Mouse (Mus musculus) naive thymus-derived CD4-positive, alpha-beta T cell, adult 2 months (primary cell): ENCODE measurements around the gene Oaz3.
A peak's percentile ranks its signal among the peaks of the same experiment; 100 is the strongest.

Experiments used
- DNase-seq: peaks from one replicate; pipeline ENCODE4 v3.0.0-alpha.2; 2011; ENCODE audit warnings: low read depth

The Oaz3 gene

DNA sequence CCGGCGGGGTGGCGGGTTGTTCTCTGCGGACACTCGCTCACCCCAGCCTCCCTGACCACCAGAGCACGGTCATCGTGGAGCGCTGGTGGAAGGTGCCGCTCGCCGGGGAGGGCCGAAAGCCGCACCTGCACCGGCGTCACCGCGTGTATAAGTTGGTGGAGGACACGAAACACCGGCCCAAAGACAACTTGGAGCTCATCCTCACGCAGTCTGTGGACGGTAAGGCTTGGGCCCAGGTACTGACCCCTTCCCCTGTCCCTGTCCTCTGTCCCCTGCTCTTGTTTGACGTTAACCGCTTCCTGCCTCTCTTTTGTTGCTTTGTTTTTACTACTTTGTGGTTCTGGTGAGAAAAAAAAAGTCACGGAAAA is at the start of gene Oaz3:
Gene Oaz3 (minus strand): TSS at position 319 of the 368 bp plus-strand sequence.
- DNase-seq: peak; percentile 69

DNA sequence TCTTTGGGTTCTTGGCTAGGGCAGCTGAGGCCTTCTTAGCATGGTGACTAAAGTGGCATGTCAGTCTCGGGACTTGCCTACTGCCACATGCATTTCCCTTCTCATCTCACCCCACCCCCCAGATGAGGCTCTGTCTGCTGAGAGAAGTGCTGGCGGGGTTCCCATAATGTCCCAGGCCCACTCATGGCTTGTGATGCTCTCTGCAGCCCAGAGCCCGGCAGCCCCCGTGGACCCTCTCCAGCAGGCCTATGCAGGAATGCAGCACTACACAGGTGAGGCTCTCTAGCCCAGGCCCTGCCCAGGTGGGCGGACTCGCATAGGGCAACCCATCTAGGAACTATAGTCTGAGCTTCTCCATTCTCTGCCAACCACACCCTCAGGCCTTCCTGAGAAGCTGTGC is 43.9 kb upstream of the Oaz3 start:
- no peak for DNase-seq

DNA sequence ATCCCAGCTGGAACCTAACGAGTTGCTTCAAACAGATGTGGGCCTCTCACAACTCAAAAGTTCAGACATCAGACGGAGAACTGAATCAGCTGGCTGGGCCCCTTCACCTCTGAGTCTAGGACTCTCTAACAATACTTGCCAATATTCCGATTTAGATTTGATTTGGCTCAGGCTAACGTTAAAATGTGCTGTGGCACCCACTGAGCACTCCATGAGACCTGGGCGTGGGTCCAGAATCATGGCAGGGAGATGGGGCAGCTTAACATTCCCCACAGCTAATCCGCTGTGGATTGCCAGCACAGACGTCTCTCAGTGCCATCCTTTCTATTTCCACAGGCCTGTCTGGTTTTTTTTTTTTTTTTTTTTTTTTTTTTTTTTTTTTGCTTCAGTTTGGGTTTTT is 42.2 kb upstream of the Oaz3 start:
- no peak for DNase-seq

DNA sequence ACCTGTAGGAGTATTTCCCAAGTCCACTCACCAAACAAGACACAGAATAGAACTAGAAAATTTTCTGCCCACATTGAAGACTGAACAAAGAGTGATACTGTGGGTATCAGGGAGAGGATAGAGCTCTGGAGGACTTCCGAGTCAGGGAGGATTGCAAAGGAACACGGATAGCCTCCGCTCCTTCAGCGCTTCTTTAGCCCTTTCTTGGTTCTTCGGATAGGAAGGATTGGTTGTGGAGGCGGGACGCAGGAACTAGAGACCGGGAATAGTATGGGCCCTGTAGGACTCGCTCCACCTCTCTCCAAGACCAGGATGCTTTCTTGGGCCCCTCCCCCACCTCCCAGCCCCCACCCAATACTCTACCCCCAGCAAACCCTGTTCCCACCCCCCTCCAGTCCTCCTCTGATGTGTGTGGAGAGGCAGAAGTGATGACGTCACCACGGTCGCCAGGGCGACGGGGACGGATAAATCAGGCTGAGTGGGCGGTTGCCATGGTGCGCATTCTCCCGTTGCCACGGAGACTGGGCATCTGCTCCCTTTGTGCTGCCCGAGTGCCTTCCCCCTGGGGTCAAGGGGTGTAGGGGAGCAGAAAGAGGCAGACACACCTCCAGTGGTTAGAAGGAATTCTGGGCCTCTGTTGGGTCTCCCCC is 40.2 kb upstream of the Oaz3 start:
- DNase-seq: no peak

DNA sequence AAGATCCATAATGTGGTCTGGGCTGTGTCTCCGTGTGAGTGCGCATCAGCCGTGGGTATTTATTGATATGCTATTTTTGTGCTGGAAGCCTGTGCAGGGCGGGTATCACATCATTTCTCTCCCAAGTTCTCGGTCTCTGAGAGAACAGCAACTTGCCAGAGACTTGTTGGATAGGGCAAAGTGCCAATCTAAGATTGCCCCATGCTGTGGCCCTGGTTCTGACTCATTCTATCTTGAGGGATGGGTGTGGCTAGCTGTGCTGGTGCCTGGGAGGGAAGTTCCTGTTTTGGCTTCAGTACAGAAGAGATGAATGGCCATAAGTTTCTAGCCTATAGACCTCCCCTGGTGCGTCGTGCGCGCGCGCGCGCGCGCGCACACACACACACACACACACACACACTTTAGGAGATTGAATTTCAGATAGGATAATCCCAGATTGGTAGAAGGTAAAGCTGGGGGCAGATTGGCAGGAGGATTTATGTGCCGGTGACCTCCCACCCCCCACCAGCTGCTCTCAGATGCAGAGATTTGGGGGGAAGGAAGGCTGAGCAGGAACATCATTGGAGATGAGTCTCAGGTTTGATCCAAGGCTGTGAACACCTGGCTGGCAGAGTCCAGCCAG is 39.2 kb upstream of the Oaz3 start:
- DNase-seq: no peak

DNA sequence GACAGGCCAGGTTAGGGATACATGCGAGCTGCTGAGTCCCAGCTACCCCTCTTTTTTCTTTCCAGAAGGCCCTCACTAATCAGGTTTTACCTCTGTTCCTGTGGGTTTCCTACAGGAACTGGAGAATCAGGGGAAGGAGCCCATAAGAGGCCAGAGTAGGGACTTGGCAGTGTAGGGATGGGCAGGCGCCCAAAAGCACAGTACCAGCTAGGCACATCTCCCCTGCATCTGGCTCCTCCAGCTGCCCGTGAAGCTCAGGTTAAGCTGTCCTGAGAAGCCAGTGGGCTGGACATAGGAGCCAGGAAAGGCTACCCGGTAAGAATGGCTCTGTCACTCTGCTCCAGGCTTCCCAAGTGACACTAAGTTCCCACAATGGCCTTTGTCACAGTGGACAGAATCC is 37.7 kb upstream of the Oaz3 start:
- DNase-seq: no peak

DNA sequence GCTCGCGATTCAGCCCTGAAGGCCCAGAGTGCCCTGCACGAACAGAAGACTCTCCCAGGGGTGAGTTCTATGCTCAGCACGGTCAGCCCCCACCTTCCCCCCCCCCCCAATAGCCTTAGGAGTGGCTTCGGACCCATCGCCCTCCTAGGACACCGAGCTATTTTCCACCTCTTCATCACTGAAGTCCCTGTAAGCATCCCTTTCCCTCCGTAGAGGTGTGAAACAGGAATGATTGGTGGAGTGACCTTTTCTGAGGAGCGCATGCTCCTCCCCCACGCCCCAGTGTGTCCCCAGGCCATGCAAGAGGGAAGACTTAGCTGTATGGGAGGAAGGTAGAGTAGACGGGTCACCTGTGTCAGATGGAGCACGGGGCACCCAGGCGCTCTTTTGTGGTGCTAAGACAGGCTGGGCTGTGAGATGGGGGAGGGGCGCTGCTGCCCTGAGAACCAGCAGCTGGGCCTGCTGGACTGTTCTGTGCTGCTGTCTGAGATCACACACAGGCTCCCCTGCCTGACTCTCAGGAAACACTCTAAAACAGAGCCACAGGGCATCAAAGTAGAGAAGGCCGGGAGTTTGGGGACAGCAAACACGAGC is 36.7 kb upstream of the Oaz3 start, which contains the start of gene Riiad1:
Gene Riiad1 (minus strand): TSS at position 51 of the 594 bp plus-strand sequence.
- DNase-seq: no peak

DNA sequence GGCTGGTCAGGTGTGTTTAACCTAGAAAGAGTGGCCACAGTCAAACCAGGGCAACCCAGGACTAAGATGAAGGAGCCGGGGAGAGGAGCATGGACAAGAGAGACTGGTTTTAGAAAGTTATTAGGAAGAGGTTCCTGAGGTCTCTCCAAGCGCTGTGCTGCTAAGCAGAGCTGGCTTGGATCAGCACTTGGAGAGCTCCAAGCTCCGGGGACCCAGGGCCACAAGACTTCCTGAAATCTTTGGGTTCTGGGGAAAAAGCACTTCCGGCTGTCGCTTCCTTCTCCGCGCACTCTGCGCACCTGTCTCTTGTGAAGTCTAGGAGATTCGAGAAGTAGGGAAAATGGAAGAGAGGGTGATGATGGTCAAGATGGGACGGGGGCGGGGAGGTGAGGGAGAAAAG is 35.8 kb upstream of the Oaz3 start:
- DNase-seq: no peak

DNA sequence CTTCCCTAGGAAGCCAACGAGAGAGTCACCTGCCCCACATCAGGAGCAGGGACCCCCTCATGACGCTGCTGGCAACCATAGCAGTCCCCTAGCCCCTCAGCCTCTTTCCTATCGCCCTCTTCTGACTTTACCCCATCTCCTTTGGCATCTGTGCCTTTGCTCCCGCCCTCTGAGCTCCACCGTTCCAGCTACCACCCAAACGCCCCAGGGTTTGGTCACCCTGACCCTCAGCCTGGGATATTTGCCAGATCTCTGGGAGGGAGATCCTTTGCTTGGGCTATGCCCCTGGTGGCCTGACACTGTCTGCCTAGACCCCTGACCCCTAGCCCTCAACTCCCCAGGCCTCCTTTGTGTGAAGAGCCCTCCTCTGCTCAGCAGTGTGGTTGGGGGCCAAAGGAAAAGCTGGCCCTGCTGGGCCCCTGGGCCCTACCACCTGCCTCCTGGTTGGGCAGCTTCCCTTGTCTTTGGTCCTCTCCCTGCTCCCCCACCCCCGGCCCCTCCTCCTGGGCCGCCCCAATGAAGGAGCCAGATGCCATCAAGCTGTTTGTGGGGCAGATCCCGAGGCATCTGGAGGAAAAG is 35.0 kb upstream of the Oaz3 start:
- no peak for DNase-seq

DNA sequence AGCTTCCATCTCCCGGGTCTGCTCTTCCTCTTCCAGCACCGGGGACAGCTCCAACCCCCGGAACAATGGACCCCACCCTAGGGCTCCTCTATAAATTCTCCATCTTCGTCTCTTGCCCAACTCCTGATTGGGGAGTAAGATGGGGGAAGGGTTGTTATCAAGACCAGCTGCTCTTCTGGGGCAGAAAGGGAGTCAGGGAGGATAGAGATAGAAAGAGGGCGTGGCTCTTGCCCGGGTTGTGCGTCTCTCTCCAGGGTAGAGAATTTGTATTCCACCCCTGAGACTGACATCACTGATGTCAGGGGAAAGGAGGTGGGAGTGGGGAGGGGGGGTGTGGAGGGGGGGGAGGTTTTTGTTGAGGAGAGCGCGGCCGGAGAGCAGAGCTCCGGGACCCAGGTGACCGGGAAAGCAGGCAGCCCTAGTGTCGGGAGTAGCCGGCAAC is 34.3 kb upstream of the Oaz3 start, which contains the start of gene Celf3:
Gene Celf3 (plus strand): TSS at position 315 of the 442 bp plus-strand sequence.
- DNase-seq: no peak

DNA sequence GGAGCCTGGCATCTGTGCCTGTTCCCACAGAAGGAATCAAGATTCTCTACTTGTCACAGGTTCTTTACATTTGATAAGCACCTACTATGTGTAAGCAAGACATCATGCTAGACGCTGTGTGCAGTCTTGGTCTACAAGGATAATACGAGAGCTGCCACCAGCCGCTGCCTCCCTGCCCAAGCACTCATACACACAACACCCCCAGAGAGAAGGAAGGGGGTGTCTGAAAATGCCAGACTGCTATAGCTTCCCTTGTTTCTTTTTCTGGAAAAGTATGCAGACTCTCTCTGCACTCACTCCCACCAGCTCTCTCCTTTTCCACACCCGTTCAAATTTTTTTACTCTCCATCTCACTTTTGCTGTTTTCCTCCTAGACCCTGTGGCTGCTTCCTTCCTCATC is 33.7 kb upstream of the Oaz3 start:
- no peak for DNase-seq

DNA sequence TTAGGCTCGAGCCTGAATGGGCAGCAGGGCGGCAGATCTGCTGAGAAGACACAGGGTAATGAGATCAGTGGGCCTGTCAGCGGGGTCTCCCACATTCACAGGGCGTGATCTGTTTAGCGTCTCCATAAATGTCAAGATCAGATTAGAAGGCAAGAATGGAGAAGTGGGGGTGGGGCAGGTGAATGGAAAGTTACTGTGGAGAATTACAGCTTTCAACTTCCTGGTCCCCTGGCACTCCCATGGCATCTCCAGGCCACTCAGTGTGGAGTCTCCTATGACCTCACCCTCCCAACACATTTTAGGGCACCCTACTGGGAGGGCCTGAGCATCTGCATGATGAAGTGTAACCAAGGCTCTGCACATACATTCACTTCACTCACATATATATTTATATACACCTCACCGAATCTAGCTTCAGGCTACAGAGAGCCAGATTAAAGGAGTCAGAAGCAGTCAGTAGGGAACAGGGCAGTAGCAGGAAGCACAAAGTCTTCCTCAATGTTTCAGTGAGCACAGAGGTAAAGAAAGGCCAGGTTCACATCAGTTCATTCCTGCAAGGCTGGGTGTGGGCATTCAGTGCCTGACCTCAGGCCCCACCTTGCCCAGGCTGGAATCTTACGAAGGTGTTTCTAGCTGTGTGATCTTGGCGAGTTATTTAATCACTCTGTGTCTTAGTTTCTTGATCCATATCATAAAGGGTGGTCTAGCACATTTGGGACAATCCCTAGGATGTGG is 32.8 kb upstream of the Oaz3 start:
- no peak for DNase-seq

DNA sequence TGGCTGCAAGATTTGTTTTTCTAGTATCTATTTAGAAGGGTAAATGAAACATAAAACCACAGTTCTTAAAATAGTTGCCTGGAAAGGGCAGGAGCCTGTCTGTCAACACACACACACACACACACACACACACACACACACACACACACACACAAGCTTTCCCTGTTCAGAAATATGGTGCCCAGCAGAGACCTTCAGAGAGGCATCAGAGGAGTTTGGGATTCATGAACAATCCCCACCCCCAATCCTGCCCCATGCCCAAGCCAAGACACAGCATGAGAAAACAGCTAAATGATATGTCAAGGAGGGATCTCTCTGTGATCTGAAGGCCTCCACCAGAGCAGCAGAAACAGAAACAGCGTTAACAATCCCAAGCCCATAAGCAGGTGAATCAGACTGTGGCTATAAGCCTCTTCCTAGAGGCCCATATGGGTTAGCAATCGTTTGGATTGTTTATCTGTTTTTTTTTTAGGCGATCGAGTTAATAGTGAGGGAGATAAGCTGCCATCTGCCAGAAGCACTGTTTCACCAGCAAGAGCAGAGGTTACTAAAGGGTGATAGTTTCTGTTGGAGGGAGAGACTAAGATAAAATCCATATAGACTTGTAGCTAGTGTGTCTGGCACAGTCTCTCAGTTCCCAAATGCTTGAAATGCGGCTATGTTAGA is 30.0 kb upstream of the Oaz3 start:
- no peak for DNase-seq

DNA sequence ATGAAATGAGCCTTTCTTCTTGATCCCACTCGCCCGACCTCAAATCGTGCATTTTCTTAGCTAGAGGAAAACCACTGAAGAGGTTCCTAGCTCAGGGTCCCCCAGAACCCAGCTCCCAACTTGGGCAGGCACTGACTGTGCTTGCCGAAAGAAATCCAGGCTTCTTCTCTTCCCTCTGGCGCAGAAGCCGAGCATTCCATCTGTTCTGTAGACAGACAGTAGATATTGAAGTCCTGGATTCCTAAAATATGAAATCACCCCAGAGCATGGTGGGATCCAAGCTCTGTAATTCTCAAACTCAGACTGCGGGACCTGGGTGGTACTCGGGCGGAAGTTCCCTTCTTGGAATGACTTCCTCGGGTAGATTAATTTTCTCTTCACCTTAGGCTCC is 29.4 kb upstream of the Oaz3 start:
- DNase-seq: no peak

DNA sequence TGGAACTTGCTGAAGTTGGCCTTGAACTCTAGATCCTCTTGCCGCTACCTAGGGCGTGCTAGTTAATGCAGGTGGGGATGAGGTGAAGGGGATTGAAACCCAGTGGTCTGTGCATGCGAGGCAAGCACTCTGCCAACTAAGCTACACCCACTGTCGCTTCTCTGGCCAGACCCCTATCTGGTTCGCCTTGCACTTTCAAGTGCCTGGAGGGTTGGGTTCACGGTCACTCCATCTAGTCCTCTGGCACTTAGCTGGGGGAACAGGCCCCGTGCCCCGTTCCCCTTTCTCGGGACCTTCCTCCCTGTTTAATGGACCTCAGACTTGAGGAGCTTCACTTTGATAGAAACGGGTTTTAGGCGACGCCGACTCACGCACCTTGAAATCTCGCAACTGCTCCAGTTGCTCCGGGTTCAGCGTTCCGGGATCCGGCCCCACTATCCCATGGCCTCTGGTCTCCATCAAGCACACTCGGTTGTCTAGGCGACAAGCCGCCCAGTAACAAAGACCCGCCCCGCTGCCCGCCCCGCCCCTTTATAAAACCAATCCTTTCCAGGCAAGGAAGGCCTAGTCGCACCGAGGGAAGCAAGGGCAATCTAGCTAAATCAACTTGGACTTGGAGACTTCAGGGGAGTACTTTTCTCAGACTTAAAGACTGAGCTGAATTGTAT is 28.9 kb upstream of the Oaz3 start:
- DNase-seq: no peak

DNA sequence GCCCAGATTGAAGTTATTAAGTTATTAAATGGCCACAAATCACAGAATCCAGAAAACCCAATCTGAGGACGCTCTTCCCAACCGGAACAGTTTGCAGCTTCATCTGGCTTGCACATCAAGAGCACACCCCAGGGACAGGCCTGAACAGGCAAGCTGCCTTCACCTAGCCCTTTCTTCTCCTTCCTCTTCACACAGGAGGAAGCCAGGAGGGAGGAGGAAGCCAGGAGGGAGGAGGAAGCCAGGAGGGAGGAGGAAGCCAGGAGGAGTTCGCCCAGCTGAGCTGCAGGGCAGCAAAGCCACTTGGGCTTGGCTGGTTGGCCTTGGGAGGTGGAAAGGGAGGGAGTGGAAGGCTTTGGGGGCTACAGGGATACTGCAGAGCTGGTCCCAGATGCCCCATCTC is 25.2 kb upstream of the Oaz3 start:
- DNase-seq: no peak

DNA sequence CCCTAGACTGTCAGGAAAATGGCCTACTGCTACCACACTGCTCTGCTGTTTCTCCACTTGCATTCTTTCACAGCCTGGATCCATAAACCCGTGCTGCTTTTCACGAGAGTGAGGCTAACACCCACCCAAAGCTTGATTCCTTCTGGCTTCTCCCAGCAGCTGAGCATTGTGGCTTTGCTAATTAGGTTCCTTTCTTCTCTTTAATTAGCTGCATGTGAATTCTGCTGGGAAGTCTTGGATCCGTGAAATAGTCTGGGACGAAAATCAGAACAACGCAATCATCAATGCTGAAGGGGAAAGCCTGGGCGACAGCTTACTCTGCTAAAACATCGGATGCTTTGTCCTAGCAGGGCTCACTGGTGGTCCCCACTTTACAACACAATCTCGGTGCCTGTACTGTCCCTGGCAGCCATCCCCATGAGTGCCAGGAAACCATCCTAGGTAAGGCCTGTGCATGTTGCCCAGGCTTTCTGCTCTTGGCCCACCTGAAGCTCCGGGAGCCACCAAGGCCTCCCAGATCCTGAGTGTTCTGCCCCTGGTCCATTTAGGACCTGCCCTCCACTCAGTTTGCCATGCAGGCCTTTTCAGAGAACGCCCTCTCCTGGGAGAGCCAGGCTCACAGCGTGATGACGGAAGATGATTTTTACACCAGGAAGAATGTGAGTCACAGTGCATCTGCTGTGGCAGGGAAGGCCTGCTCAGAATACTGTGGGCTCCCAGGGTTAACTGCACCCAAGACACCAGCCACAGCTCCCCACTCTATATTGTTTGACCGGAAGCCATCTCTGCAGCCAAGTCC is 22.1 kb upstream of the Oaz3 start:
- DNase-seq: no peak

DNA sequence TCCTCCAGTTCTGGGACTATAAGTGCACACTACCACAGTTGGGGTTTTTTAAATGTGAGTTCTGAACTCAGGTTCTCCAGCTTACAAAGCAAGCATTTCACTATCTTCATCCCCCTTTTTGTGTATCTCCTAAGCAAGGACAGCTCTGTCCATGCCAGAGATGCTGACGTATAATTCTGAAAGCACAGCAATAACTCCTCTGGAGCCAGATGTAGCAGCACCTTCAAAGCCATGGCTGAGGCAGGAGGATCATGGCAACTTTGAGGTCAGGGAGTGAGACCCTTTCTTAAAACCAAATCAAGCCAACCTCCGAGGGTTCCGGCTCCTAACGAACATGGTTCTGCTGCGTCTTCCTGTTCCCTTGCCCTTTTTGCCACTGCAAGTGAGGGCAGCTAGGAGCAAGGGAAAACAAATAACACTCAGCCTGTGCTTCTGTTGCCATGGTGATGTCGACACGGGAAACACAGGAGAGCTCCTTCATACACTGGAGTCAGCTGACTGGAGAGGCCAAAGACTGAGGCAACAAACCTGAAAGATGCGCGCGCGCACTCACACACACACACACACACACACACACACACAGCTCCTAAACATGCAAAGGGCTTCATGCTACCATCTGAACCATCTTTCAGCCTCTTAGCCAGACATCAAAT is 20.3 kb upstream of the Oaz3 start:
- no peak for DNase-seq

DNA sequence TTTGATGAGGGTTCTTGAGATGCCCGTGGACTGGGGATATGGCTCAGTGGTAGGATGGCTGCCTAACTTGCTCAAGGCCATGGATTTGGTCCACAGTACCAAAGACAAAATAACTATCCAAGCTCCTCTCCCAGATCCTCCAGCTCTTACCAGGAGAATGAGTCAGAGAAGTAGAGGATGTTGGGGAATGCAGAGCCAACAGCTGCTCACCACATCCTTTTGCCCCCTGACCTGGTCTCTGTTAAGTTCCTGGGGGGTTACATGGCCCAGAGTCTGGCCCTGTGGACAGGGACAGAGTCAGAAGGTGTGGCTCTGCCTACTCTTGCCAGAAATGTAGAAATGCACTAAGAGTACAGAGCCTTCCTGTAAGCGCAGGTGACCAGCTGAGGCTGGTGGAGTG is 16.1 kb upstream of the Oaz3 start:
- DNase-seq: no peak

DNA sequence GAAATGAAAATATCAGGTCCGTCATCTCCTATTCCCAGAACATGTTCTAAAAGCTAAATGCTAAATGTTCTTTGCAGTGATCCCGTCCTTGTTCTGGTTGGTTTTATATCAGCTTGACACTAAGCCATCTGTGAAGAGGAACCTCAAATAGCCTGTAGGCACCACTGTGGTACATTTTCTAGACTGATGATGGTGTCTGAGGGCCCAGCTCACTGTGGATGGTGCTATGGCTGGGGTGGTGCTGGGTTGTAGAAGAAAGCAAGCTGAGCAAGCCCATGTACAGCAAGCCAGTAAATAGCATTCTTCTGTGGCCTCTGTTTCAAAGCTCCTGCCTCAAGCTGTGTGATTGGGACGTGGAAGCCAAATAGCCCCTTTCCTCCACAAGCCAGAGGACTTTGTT is 13.3 kb upstream of the Oaz3 start:
- DNase-seq: no peak
